Mouse (Mus musculus) adipocyte (in vitro differentiated cells): ENCODE measurements around the gene Stat4.

Experiments used
- DNase-seq: peaks from one replicate; pipeline ENCODE4 v3.0.0-alpha.2; 2016; ENCODE audit warnings: low spot score

Gene Stat4

DNA sequence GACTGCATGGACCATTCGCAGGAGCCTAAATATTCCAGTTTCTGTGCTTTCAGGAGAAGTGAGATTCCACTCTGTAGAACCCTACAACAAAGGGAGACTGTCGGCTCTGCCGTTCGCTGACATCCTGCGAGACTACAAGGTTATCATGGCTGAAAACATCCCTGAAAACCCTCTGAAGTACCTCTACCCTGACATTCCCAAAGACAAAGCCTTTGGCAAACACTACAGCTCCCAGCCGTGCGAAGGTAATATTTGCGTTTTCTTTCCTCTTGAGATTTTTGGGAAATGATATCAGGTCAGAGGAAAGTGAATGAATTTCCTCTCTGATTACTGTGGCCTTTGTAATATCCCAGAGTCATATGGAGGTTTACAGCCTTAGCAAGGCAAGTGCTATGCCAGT is 115.8 kb downstream of the Stat4 start:
- DNase-seq, result no peak

DNA sequence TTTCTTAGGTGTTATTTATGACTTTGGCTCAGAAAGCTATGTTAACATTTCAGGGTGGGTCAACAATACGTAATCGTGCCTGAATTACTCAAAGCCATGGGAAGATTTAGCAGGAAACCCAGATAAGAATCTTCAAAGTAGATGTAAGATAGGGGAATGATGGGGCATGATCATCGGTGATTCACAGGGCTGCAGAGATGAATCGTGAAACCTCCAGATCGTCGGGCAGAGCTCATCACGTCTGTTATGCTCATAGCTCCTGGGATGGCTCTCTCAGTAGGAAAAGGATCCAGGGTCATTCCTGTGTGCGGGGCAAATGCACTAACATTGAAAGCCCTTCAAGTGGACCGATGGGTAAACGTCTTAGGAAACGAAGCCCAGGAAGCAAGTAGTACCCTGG is 120.3 kb downstream of the Stat4 start:
- DNase-seq, result no peak

DNA sequence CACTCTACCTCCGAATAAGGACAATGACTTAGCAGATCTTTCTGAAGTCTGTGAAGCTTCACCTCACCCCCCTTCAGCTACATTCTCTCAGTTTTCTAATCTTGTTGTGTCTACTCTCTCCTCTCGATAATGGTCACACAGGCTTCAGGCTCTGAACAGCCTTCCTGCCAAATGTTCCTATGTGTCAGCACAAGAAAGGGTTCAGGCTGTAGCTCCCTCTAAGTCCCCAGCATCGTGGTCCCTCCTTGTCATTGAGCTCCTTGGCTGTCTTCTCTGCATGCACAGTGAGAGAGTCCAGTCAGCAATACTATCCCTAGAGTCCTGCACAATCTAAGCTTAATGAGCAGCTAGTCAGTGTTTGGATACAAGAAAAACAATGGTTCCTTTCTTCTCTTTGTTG is 124.3 kb downstream of the Stat4 start:
- peak; percentile 24 for DNase-seq

DNA sequence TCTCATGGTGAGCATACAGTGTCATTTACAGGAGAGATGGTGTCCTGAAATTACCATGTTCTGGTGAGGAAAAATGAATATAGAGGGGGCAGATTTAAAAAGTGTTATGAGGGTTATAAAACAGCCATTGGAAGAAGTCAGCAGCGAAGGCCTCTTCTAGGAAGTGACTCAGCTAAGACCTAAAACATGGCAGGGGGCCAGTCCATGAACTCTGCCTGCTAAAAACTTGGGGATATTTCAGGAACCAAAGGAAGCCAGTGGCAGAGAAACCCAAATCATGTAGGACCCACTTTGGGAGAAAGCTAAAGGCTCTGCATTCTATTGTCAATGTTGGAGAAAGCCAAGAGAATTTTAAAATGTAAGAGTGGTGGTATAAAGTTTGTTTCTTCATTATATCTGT is 125.4 kb downstream of the Stat4 start:
- DNase-seq, result peak; percentile 90

DNA sequence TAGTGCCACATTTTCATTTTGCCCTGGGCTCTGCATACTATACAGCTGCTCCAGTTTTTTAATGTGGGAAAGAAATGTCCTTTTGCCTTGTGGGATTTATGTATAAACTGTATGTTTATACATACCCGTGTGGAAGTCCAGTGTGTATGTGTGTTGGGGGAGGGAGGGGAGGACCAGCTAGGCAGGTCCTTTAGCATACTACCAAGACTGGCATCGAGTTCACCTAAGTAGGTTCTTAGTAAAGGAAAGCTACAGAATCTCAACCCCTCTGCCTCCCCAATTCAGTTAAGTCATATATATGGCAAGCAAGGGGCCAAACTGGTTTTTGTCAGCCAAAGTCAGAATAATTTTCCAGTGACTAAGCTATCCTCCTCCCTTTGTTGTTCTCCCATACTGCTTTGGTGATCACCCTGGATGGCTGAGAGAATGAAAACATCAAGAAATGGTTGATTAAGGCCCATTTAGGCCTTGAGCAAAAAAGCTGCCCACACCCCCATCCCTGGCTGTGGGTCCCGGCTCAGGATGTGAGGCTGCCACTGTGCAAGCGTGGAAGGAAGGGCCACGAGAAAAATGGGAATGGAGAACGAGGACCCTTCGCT is 126.2 kb downstream of the Stat4 start:
- no peak for DNase-seq

DNA sequence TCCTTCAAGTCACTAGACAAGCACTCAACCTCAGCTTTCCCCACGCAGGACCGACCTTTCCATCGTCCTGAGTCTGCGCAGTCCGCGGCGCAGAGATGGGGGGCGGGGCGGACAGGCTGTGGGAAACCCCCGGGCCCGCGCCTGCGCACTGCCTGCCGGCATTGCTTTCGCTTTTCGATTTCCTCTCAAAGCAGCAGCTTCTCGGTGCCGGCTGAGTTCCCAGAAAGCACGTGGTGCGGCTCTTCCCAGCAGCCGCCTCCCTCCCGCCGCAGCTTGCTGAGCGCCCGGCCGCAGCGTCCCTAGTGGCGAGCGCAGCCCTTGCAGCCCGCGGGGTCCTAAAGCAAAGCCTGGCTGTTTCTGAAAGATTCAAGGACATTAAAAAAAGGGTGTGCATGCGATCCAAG is 126.7 kb downstream of the Stat4 start:
- peak; percentile 98 for DNase-seq

DNA sequence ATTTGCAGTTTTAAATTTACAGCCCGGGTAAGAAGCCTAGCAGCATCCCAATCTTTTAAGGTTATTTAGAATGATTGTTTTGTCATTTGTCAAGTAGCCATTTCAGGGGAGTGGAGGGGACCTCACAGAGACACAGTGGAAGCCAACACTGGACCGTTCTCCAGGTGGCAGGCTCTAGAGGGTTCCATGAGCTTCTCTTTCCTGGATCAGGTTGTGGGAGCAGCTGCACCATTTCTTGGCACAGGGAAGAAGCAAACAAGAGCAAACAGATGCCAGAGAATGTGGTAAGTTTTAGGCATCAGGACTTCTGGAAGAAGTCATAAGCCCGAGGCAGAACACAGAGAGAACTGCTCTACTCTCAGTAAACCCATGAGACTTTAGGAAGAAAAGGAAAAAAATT is 129.5 kb downstream of the Stat4 start:
- peak; percentile 69 for DNase-seq

DNA sequence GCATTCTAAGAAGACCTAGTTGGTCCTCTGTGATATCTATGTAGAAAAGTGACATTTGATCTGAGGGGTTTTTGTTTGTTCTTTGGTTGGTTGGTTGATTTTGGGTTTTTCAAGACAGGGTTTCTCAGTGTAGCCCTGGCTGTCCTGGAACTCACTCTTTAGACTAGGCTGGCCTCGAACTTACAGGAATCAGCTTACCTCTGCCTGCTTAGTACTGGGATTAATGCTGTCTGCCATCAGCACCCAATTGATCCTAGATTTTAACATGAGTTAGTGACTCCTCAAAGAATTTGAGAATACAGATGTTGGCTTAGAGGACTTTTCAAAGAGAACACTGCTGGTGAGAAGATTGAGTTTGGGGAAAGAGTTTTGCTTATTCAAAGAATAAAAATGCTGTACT is 130.8 kb downstream of the Stat4 start:
- DNase-seq, result no peak

DNA sequence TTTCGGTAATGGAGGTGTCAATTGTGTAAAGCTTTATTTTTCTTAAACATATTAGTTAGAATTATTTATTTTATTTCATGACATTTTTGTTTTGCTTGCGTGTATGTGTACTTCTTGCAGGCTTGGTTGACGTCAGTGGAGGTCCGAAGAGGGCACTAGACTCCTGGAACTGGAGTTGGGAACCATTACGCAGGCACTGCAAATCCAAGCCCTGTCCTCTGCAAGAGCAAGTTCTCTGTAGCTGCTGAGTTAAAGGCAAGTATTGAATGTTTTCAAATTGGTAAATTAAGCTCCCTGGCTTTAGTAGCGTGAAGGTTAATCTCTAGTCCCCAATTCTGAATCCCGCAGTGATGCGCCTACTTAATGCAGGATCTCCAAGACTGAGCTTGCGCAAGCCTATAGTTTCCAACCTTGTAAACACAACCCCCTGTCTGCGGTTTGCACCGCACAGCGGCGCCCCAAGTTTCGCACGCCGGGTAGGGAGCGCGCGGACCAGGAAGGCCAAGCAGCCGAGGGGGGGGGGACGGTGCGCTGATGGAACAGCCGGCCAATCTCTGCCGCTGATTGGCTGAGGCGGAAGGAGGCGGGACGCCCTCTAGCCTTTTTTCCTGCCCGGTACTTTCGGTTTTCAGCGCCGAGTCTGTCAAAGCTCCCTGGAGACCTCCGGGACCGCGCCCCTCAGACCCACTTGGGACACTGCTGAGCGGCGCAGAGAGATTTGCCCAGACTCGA is 132.1 kb downstream of the Stat4 start, which contains the start of gene Stat1:
TSS of gene Stat1 (plus strand) at position 581 of the 732 bp plus-strand sequence.
- DNase-seq, result peak; percentile 95

DNA sequence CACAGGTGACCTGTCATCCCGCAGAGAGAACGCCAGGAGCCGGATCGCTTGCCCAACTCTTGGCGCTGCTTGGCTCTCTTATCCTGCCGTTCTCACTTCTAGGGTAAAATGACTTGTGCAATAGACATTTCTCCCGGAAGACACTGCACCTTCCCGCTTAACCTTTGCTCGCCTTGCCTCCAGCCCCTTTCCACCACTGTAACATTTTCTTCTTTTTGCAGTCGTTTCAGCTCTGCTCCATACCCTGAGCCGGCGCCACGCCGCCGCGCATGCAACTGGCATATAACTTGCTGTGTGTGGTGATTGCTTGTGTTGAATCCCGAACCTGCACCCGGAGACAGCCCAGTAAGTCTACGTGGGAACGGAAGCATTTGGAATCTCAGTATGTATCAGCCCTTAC is 132.7 kb downstream of the Stat4 start:
- peak; percentile 77 for DNase-seq

DNA sequence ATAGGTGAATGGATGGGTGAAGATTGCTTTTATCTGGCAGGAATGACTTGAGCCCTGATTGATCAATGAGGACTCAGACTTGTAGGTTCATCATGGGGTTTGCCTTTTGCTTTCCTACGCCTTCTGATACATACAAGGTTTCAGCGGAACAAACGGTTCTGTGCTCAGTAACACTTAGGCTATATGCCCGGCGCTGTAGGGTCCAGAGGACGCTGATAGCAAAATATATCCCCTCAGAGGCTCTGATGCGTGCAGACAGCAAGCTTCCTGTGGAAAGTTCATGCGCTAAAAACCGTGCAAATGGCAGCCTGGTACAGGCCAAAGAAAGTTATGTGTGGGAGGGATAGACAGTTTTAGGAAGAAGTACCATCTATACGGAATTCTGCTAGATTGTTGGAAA is 133.2 kb downstream of the Stat4 start:
- no peak for DNase-seq

DNA sequence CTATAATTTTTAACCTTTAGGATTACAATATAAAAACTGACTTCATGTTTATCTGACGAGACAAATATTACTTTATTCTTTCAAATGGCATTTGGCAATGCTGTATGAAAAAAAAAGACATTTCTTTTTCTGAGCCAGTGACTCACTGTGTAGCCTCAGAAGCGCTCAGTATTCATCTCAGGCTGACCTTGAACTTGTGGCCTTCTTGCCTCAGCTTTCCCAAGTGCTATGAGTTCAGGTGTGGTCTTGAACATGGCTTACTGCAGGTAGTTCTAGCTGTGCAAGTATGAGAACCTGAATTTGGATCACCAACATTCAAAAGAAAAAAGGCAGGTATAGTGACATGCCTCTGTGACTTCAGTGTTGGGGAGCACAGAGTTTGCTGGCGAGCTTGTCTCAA is 134.1 kb downstream of the Stat4 start:
- DNase-seq, result no peak

DNA sequence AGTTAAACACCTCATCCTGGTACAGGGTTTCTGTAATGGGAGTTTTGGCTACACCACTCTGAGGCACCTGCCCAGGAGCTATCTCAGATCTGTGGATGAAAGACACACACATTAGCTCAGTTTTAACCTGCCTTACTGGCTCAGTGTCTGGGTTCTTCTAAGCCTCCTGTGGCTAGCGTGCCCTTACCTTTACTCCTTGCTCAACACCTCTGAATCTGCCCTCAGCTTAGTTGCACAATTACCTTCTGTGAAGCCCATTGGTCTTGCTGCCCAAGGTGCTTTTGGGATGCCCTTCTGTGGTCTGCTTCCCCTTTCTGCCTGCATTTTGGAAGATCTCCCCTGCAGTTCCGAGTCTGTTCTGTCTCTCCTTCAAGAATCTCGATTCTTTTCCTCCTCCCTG is 137.9 kb downstream of the Stat4 start:
- DNase-seq, result no peak

DNA sequence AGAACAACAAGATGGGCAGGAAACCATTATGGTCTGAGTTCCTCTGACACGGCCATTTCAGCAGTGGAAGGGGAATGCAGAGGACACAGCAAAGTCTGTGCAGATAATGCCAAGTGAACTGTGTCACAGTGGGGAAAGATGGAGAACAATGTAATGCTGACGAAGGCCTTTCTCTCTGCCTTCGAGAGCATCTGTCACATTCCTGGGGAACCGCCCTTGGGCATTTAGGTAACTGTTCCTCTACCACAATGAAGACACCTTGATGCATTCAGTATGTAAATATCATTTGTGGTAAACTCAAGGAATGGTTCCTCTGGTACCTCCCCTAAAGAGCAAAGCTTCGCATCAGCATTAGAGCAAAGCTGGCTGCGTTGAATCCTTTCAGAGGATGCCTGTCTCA is 140.4 kb downstream of the Stat4 start:
- DNase-seq, result no peak

DNA sequence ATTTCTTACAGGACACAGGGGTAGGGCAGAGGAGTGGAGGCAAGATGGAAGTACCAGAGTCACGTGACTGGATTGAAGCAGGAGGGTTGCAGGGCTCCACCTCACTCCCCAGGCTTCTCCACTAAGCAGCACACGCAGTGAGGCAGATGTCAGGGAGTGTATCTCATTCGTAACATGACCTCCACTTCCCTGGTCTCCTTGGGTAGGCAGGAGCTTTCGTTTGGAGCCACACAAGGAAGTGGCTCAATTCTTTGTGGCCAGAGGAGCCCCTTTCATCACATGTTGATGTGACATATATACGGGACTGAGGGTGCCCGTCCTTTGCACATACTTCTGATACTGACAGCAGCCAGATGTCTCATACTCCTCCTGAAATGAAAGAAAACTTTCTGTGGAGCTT is 142.8 kb downstream of the Stat4 start:
- DNase-seq, result no peak

DNA sequence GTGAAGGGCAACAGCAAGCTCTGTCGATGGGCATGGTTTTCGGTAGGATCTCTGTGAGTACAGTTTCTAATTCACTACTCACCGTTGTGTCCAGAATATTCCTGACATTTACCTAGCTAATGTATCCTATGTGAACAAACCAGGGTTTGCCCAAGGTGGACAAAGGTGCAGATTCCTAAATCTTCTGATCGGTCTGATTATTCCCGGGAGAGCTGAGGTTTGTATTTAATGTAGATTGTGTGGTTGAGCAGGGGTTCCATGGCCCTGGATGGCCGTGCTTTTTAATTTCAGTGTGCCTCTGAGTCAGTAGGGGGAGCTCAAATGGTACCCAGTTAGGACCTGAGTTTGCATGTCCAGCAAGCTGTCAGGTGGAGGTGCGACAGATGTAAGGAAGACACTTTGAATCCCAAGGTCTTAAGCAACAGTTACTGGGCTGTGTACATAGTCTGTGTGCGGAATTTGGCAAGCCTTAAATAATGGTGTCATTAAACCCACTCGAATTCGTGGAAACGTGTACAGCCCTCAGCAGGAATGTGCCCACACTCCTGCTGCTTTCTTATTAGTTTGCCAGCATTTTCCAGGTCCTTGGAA is 144.9 kb downstream of the Stat4 start:
- no peak for DNase-seq

DNA sequence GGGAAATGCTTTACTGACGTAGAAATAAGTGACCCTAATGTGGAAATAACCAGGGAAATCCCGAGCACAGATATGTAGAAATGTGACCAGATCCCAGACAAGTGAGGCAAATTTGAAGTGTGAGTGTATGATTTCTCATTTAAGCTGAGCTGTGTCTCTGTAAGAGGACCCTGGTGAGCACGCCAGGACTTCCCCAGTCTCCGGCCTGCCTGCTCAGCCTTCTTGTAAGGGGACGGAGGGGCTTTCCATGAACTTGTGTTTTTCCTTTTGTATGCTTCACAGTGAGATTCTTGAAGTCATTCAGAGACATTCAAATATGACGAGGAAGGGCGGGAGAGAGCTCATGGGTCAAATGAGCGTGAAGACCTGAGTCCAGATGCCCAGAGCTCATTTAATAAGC is 146.3 kb downstream of the Stat4 start:
- no peak for DNase-seq

DNA sequence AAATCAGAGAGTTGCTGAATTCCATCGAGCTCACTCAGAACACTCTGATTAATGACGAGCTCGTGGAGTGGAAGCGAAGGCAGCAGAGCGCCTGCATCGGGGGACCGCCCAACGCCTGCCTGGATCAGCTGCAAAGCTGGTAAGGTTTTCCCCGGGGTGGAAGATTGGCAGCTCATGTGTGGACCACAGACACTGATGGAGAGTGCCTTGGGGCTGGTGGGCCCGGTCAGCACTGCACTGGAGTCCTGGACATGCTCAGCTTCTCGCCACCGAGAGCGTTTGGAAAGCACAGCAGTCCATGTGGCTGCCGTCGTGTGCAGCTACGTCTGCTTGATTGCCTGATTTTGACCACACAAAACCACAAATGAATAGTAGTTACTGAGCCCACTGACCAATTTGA is 150.3 kb downstream of the Stat4 start:
- no peak for DNase-seq

DNA sequence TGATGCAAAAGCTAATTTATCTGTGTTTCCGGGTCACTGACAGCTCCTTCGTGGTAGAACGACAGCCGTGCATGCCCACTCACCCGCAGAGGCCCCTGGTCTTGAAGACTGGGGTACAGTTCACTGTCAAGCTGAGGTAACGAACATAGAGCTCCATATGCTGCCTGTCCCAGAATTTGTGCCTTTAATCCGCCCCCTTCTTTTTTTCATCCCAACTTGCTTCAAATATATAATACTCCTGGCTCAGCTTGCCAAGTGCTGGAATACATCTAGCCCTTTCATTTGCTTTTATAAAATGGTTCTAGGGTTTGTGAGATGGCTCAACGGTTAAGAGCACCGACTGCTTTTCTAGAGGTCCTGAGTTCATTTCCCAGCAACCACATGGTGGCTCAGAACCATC is 153.6 kb downstream of the Stat4 start:
- no peak for DNase-seq

DNA sequence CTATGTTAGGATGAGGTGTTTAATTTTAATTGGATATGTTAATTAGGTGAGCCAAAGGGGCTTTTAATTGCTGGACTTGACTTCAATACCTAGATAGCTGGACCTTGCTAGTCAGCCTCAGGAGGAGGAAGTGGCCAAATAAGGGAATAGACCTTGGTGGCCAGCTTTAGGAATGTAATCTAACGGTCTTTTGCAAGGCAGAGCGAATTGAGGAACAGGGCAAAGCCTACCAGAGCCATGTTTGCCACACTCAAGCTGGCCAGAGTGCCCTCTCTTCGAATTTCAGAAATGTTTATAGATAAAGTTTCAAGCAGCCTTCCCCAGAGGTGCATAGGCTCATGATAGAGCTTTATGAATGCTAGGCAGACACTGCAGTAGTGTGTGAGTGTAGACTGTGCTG is 154.5 kb downstream of the Stat4 start:
- DNase-seq, result peak; percentile 21

DNA sequence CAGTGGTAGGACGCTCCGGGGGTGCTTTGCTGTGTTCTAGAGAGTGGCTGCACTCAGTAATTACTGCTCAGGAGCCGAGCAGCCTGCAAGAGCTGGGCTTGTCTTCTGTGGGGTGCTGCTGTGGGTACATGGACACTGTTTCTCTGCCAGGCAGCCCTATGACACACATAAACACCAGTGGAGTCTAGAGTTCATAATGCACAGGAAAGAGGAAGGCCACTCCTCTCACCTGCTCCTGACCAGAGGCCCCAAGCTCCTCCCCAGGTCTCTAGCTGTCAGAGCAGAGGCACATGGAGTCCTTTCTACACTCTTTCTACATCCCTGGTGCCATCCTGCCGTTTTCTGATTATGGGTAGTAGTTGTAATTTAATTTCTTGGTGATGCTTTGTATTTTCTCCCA is 155.2 kb downstream of the Stat4 start:
- DNase-seq, result no peak

DNA sequence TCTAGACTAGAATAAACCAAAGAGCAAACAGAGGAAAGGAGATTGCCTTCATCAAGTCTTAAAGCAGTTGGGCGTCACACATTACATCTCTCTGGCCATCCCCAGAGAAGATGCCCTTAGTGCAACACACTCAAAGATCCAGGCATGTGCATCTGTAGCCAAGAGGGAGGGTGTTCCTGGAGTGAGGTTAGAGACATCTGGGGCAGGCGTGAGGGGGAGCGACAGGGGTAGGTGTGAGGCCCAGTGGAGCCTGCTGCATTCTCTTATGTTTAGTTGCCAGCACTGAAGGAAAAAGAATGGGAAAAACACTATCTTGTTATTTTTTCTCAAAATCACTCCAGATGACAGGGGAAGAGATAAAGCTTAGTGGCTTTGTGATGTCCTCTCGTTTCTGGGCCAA is 156.2 kb downstream of the Stat4 start:
- no peak for DNase-seq

DNA sequence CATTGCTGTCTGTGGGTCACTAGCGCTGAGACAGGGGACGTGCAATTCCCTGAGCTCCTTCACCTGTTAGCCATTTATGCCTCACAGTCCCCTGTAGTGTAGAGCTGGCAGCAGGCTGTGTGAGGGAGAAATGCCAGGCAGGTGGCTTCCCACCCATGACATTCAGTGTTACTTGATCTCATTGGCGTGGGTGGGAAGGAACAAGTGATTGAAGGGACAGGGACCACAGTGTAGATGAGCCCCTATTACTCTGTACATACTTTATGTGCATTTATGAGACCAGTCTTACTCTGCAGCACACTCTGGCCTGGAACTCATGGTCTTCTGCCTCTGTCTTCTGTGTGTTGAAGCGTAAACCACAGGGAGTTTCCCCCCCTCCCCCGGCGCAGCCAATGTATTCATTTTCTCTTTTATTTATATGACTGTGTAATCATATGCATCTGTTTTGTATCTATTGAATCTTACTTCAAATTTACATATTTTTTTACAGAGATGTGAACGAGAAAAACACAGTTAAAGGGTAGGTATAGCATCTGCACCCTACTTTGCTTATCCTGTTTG is 156.7 kb downstream of the Stat4 start:
- DNase-seq, result no peak
